Mouse (Mus musculus) liver, embryonic 18 days (tissue): ENCODE measurements around the gene Olfr455. TPM values are rescaled to one million over a fixed set of nuclear protein-coding genes. Genes with fewer than 3 reads are reported as not detected.

ENCODE experiments used
- polyA plus RNA-seq: library from polyadenylated mRNA; depleted of rRNA; stranded (reverse); fragments of >200 nt; gene quantifications from 2 replicates; pipeline ENCODE4 v1.2.3, GENCODE M21; 2012; rRNA removed

The Olfr455 gene
- not detected in 2 replicates for polyA plus RNA-seq

GRCm38 (mm10) chr6:42547461-42547860, at the start of gene Olfr455:
Gene Olfr455, minus strand, starts transcription at chr6:42547587.

GRCm38 (mm10) chr6:42487114-42487513, 60.3 kb downstream of the Olfr455 start, which contains the start of gene Olfr456:
Gene Olfr456, minus strand, starts transcription at chr6:42487214.

Other genes with a start within 250 kb of the Olfr455 start
- gene Fam131b, start 222.9 kb downstream of the Olfr455 start, polyA plus RNA-seq, result 0.03 and 0.05 TPM in 2 replicates
- 37.7 and 44.0 TPM in 2 replicates for gene Zyx, start 198.0 kb downstream of the Olfr455 start, polyA plus RNA-seq
- 15.6 and 17.5 TPM in 2 replicates for gene Epha1, start 174.3 kb downstream of the Olfr455 start, polyA plus RNA-seq
- gene Tas2r143, start 147.3 kb downstream of the Olfr455 start, polyA plus RNA-seq, result 0.04 TPM in 1 of 2 replicates, not detected in the other
- 0.03 and 0.04 TPM in 2 replicates for gene Tas2r135, start 142.2 kb downstream of the Olfr455 start, polyA plus RNA-seq
- gene Tas2r126, start 113.1 kb downstream of the Olfr455 start, polyA plus RNA-seq, result 0.04 TPM in 1 of 2 replicates, not detected in the other
- gene Olfr458, start 82.4 kb downstream of the Olfr455 start, polyA plus RNA-seq, result not detected in 2 replicates
- gene Olfr457, start 71.3 kb downstream of the Olfr455 start, polyA plus RNA-seq, result not detected in 2 replicates
- not detected in 2 replicates for gene Olfr456, start 60.4 kb downstream of the Olfr455 start, polyA plus RNA-seq
- not detected in 2 replicates for gene Tcaf3, start 50.1 kb upstream of the Olfr455 start, polyA plus RNA-seq
- 0.10 and 0.15 TPM in 2 replicates for gene Tcaf2, start 97.7 kb upstream of the Olfr455 start, polyA plus RNA-seq
- gene Tcaf1, start 162.5 kb upstream of the Olfr455 start, polyA plus RNA-seq, result 3.1 TPM in 2 replicates
- gene Olfr453, start 191.8 kb upstream of the Olfr455 start, polyA plus RNA-seq, result not detected in 2 replicates
- not detected in 2 replicates for gene Olfr38, start 208.8 kb upstream of the Olfr455 start, polyA plus RNA-seq
- gene Olfr452, start 237.5 kb upstream of the Olfr455 start, polyA plus RNA-seq, result not detected in 2 replicates